Mouse (Mus musculus): Measurements from ENCODE around the gene Fhl1.

- TF ChIP-seq CTCF (IDR thresholded peaks at IDR 0.05; ENCODE audit: borderline replicate concordance, insufficient read depth, low read length) (no peak), POLR2A (IDR thresholded peaks at IDR 0.05; ENCODE audit: low read depth, low read length) (no peak)
Observed at GRCm38 (mm10) chrX:56786281-56787061, 54.9 kb downstream of the Fhl1 start.

All from embryonic fibroblast, embryonic 13.5 days (primary cell).